Mouse (Mus musculus) G1E (cell line): ENCODE measurements around the gene P4hb.

Experiments used
- CTCF ChIP-seq: IDR thresholded peaks from 2 replicates; pipeline ENCODE4 v1.5.1; 2012; ENCODE audit warnings: low read depth, low read length, inconsistent platforms, mixed read lengths
- GATA1 ChIP-seq: IDR thresholded peaks from 2 replicates; pipeline ENCODE4 v1.6.1; 2012; ENCODE audit warnings: borderline replicate concordance, low read length, inconsistent platforms, mixed read lengths
- GATA2 ChIP-seq: IDR thresholded peaks from 2 replicates; pipeline ENCODE4 v1.6.1; 2012; ENCODE audit warnings: low read depth, low read length, inconsistent platforms, borderline replicate concordance
- POLR2AphosphoS5 ChIP-seq: IDR thresholded peaks from 2 replicates; pipeline ENCODE4 v1.6.1; 2012; ENCODE audit warnings: low read depth, low read length, inconsistent platforms; ENCODE audit not compliant: insufficient replicate concordance
- TAL1 ChIP-seq: conservative IDR thresholded peaks from 2 replicates; pipeline ENCODE4 v1.6.1; 2012; ENCODE audit warnings: low read depth, low read length, inconsistent platforms, mixed read lengths

DNA sequence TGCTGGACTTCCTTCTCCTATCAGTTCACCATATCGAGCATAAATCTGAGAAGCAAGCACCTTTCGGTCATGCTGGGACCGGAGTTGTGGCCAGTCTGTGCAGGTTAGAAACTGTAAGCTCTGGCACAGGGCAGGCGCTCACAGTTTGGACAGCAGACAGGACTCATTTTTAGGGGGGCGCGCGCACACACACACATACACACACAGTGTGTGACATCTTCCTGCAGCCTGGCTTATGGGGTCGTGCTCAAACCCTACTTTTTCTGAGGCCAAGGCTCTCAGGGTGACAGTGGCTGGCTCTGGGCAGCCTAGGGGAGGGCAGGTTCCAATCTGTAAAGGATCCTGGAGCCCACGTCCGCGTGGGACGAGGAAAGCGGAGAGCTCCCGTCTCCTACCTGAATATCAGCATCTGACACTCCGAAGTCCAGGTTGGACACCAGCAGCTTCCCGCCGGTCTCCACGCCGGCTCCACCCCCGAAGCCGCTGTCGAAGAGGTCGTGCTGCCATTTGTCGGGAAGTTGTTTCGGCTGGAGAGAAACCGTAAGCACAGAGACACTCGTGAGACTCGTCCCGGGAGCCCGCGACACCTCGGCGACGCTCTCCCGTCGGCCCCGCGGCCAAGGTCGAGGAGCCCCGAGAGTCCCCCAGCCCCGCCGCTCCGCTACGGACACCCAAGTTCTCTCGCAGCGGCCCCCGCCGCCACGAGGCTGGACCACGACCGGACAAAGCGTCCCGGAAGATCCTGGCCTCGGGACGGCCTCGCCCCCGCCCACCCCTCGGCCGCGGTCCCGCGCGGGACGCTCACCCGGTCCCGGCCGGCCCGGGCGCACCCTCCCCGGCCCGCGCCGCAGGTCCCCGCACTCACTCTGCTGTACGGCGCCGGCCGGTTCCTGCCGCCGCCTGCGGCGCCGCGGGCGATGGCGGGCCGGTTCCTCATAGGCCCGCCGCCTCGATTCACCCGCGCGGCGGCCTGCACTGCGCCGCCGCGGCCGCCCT lies 24.5 kb upstream of the P4hb start:
- TF ChIP-seq CTCF (no peak), GATA1 (no peak), POLR2AphosphoS5 (no peak), TAL1 (no peak), GATA2 (no peak)
